Mouse (Mus musculus) cortical plate, adult 2 months (tissue): ENCODE measurements around the gene Rfxank.
A peak's percentile ranks its signal among the peaks of the same experiment; 100 is the strongest.

ENCODE experiments used
- CTCF ChIP-seq: fragments of 200-500 bp; IDR thresholded peaks from 2 replicates; pipeline ENCODE4 v1.5.1; 2011; ENCODE audit warnings: mild to moderate bottlenecking, control low read depth, low read length; ENCODE audit not compliant: insufficient read depth; ENCODE audit errors: extremely low read depth
- POLR2A ChIP-seq: fragments of 200-500 bp; IDR thresholded peaks from 2 replicates; pipeline ENCODE4 v1.6.1; 2011; ENCODE audit warnings: mild to moderate bottlenecking, low read length, control low read depth; ENCODE audit not compliant: insufficient read depth; ENCODE audit errors: extremely low read depth

- TF ChIP-seq POLR2A (peak; percentile 92), CTCF (no peak)
Observed at GRCm38 (mm10) chr8:70172043-70172681, 33.2 kb upstream of the Rfxank start, which contains the start of gene Tmem161a.
